Mouse (Mus musculus) liver, embryonic 12.5 days (tissue): ENCODE measurements around the gene BC049715. TPM values are rescaled to one million over a fixed set of nuclear protein-coding genes. Genes with fewer than 3 reads are reported as not detected.

Source experiments
- ATAC-seq: fragments of 200-750 bp; cut with Nextera tagmentation; 2 replicates; pipeline ENCODE4 v1.8.0; 2017; ENCODE audit warnings: moderate number of reproducible peaks, mild to moderate bottlenecking, moderate library complexity
- H3K27ac ChIP-seq: fragments of 300-500 bp; sonication (generic); 2 replicates; pipeline ENCODE4 v1.5.1; 2016; ENCODE audit warnings: mild to moderate bottlenecking
- H3K27me3 ChIP-seq: fragments of 300-500 bp; sonication (generic); replicated peaks from 2 replicates; pipeline ENCODE4 v1.6.1; 2016; ENCODE audit warnings: mild to moderate bottlenecking, moderate library complexity
- H3K36me3 ChIP-seq: fragments of 300-500 bp; sonication (generic); 2 replicates; pipeline ENCODE4 v1.6.1; 2016; ENCODE audit warnings: mild to moderate bottlenecking, moderate library complexity
- H3K4me1 ChIP-seq: fragments of 300-500 bp; sonication (generic); 2 replicates; pipeline ENCODE4 v1.6.1; 2016
- H3K4me2 ChIP-seq: fragments of 300-500 bp; sonication (generic); 2 replicates; pipeline ENCODE4 v1.6.1; 2016; ENCODE audit warnings: mild to moderate bottlenecking, moderate library complexity
- H3K4me3 ChIP-seq: fragments of 300-500 bp; sonication (generic); 2 replicates; pipeline ENCODE4 v1.5.1; 2016; ENCODE audit warnings: mild to moderate bottlenecking, moderate library complexity
- H3K9ac ChIP-seq: fragments of 300-500 bp; sonication (generic); 2 replicates; pipeline ENCODE4 v1.6.1; 2016; ENCODE audit warnings: mild to moderate bottlenecking, moderate library complexity
- H3K9me3 ChIP-seq: fragments of 300-500 bp; sonication (generic); replicated peaks from 2 replicates; pipeline ENCODE4 v1.6.1; 2016; ENCODE audit warnings: mild to moderate bottlenecking, moderate library complexity
- WGBS: fragments of 180-500 bp; shearing (Covaris S2); methylation state at CpG from one replicate; pipeline ENCODE4 v1.1.7; 2016; ENCODE audit not compliant: insufficient replicate concordance; 5-methylcytosine and 5-hydroxymethylcytosine counted together
- polyA plus RNA-seq: library from polyadenylated mRNA; unstranded; fragments of >200 nt; fragmentation: Nextera tagmentation; extraction: Ambion mirVana; gene quantifications from 2 replicates; pipeline ENCODE4 v1.2.1, GENCODE M21; 2016

BC049715 gene
- polyA plus RNA-seq, 1 experiment from 2014 or later: 1.2 TPM

- Histone ChIP-seq H3K4me2 (no peak within 1 kb of the TSS), H3K4me3 (no peak within 1 kb of the TSS), H3K36me3 (no peaks in the 10 kb centered on the region), H3K27ac (no peak within 1 kb of the TSS), H3K27me3 (peaks cover 27% of the 10 kb centered on the region), H3K9me3 (no peaks in the 10 kb centered on the region), H3K9ac (no peak within 1 kb of the TSS), H3K4me1 (peaks cover 6% of the 10 kb centered on the region)
- 48% methylated on average over 4 of the region's 4 CpGs for WGBS
- ATAC-seq: no peak
Observed at GRCm38 (mm10) chr6:136835352-136835751, 7.9 kb downstream of the BC049715 start, which contains the start of gene Smco3. Gene Smco3, minus strand, starts transcription at chr6:136835452.

- Histone ChIP-seq H3K4me1 (peaks cover 6% of the 10 kb centered on the region), H3K27me3 (peaks cover 23% of the 10 kb centered on the region), H3K4me3 (no peak overlapping the region), H3K27ac (no peak overlapping the region), H3K9ac (no peak overlapping the region), H3K9me3 (no peaks in the 10 kb centered on the region), H3K4me2 (no peak overlapping the region), H3K36me3 (no peaks in the 10 kb centered on the region)
- 57% methylated on average over 3 of the region's 3 CpGs for whole genome bisulfite sequencing
- ATAC-seq: no peak
Observed at GRCm38 (mm10) chr6:136837323-136837722, 9.9 kb downstream of the BC049715 start.

- H3K9ac ChIP-seq: no peak overlapping the region
- no peak overlapping the region for H3K4me2 ChIP-seq
- H3K27ac ChIP-seq: no peak overlapping the region
- no peaks in the 10 kb centered on the region for H3K9me3 ChIP-seq
- H3K27me3 ChIP-seq: no peaks in the 10 kb centered on the region
- no peak overlapping the region for H3K4me3 ChIP-seq
- ATAC-seq: no peak
- WGBS: 75% methylated on average over 2 of the region's 2 CpGs
- H3K36me3 ChIP-seq: peaks cover 38% of the 10 kb centered on the region
- H3K4me1 ChIP-seq: peaks cover 36% of the 10 kb centered on the region
Observed at GRCm38 (mm10) chr6:136844903-136845302, 17.5 kb downstream of the BC049715 start.

- Histone ChIP-seq H3K4me1 (peaks cover 46% of the 10 kb centered on the region), H3K9me3 (no peaks in the 10 kb centered on the region), H3K4me3 (no peak overlapping the region), H3K27ac (no peak overlapping the region), H3K9ac (no peak overlapping the region), H3K4me2 (no peak overlapping the region), H3K27me3 (no peaks in the 10 kb centered on the region), H3K36me3 (peaks cover 48% of the 10 kb centered on the region)
- WGBS: 74% methylated on average over 5 of the region's 5 CpGs
- ATAC-seq: no peak
Observed at GRCm38 (mm10) chr6:136845706-136846480, 18.5 kb downstream of the BC049715 start.

- 90% methylated on average over 3 of the region's 3 CpGs for WGBS
- Histone ChIP-seq H3K9me3 (no peaks in the 10 kb centered on the region), H3K4me2 (no peak overlapping the region), H3K27me3 (no peaks in the 10 kb centered on the region), H3K9ac (no peak overlapping the region), H3K4me1 (peaks cover 59% of the 10 kb centered on the region), H3K27ac (no peak overlapping the region), H3K4me3 (no peak overlapping the region), H3K36me3 (peaks cover 62% of the 10 kb centered on the region)
- no peak for ATAC-seq
Observed at GRCm38 (mm10) chr6:136847267-136847666, 19.8 kb downstream of the BC049715 start.

- WGBS: 18% methylated on average over 2 of the region's 2 CpGs
- Histone ChIP-seq H3K4me1 (peaks cover 61% of the 10 kb centered on the region), H3K9me3 (no peaks in the 10 kb centered on the region), H3K9ac (no peak overlapping the region), H3K27me3 (no peaks in the 10 kb centered on the region), H3K4me2 (peak overlapping the region; percentile 51), H3K4me3 (0 out of 2 replicates have a peak overlapping the region, but pooled peaks have one; percentile 11), H3K27ac (peak overlapping the region; percentile 80), H3K36me3 (peaks cover 67% of the 10 kb centered on the region)
- peak; percentile 79 for ATAC-seq
Observed at GRCm38 (mm10) chr6:136847790-136848189, 20.4 kb downstream of the BC049715 start.

GRCm38 (mm10) chr6:136848399-136848798 is 21.0 kb downstream of the BC049715 start:
- H3K9ac ChIP-seq: peak overlapping the region; percentile 49; the same call in 1 of the 2 replicates
- peak overlapping the region; percentile 11 for H3K4me3 ChIP-seq
- peak overlapping the region; percentile 51 for H3K4me2 ChIP-seq
- peaks cover 66% of the 10 kb centered on the region for H3K4me1 ChIP-seq
- 40% methylated on average over 8 of the region's 8 CpGs for WGBS
- peaks cover 73% of the 10 kb centered on the region for H3K36me3 ChIP-seq
- peak overlapping the region; percentile 80 for H3K27ac ChIP-seq
- no peaks in the 10 kb centered on the region for H3K27me3 ChIP-seq
- peak; percentile 69 for ATAC-seq
- H3K9me3 ChIP-seq: no peaks in the 10 kb centered on the region

GRCm38 (mm10) chr6:136848971-136849370 is 21.5 kb downstream of the BC049715 start:
- Histone ChIP-seq H3K36me3 (peaks cover 79% of the 10 kb centered on the region), H3K9me3 (no peaks in the 10 kb centered on the region), H3K4me3 (peak overlapping the region; percentile 11; the same call in 1 of the 2 replicates), H3K27me3 (no peaks in the 10 kb centered on the region), H3K4me1 (peaks cover 71% of the 10 kb centered on the region), H3K4me2 (peak overlapping the region; percentile 51), H3K27ac (peak overlapping the region; percentile 80), H3K9ac (peak overlapping the region; percentile 49; the same call in 1 of the 2 replicates)
- no peak for ATAC-seq
- 73% methylated on average over 5 of the region's 5 CpGs for whole genome bisulfite sequencing

- H3K27ac ChIP-seq: peak overlapping the region; percentile 66
Observed at GRCm38 (mm10) chr6:136850267-136850666, 22.8 kb downstream of the BC049715 start.

GRCm38 (mm10) chr6:136852348-136852747 is 24.9 kb downstream of the BC049715 start:
- Histone ChIP-seq H3K4me2 (peak overlapping the region; percentile 70), H3K9me3 (no peaks in the 10 kb centered on the region), H3K4me1 (peaks cover 90% of the 10 kb centered on the region), H3K36me3 (peaks cover 78% of the 10 kb centered on the region), H3K9ac (peak overlapping the region; percentile 58), H3K4me3 (peak overlapping the region; percentile 73), H3K27ac (peak overlapping the region; percentile 67), H3K27me3 (no peaks in the 10 kb centered on the region)
- WGBS: 74% methylated on average over 4 of the region's 4 CpGs
- no peak for ATAC-seq

More at GRCm38 (mm10) chr6:136850267-136850666, 22.8 kb downstream of the BC049715 start:
- H3K4me3 ChIP-seq: no peak overlapping the region
- peak overlapping the region; percentile 12 for H3K4me2 ChIP-seq
- no peaks in the 10 kb centered on the region for H3K27me3 ChIP-seq
- H3K9ac ChIP-seq: no peak overlapping the region; the same call in 1 of the 2 replicates
- peaks cover 91% of the 10 kb centered on the region for H3K36me3 ChIP-seq
- H3K9me3 ChIP-seq: no peaks in the 10 kb centered on the region
- ATAC-seq: no peak
- H3K4me1 ChIP-seq: peaks cover 84% of the 10 kb centered on the region
- WGBS: 46% methylated on average over 6 of the region's 6 CpGs

- Histone ChIP-seq H3K4me2 (peak overlapping the region; percentile 70), H3K9me3 (no peaks in the 10 kb centered on the region), H3K9ac (peak overlapping the region; percentile 58), H3K36me3 (peaks cover 74% of the 10 kb centered on the region), H3K27me3 (no peaks in the 10 kb centered on the region), H3K4me3 (peak overlapping the region; percentile 73), H3K4me1 (peaks cover 87% of the 10 kb centered on the region), H3K27ac (peak overlapping the region; percentile 67)
- ATAC-seq: no peak
- WGBS: 35% methylated on average over 3 of the region's 3 CpGs
Observed at GRCm38 (mm10) chr6:136852762-136853161, 25.3 kb downstream of the BC049715 start.

- ATAC-seq: no peak
- peaks cover 58% of the 10 kb centered on the region for H3K36me3 ChIP-seq
- no peaks in the 10 kb centered on the region for H3K27me3 ChIP-seq
- peak overlapping the region; percentile 98 for H3K27ac ChIP-seq
- peak overlapping the region; percentile 73 for H3K4me3 ChIP-seq
- peak overlapping the region; percentile 83 for H3K9ac ChIP-seq
- 57% methylated on average over 11 of the region's 11 CpGs for WGBS
- H3K4me1 ChIP-seq: peaks cover 87% of the 10 kb centered on the region
- no peaks in the 10 kb centered on the region for H3K9me3 ChIP-seq
- peak overlapping the region; percentile 70 for H3K4me2 ChIP-seq
Observed at GRCm38 (mm10) chr6:136854361-136854781, 26.9 kb downstream of the BC049715 start.
